Mouse (Mus musculus): Measurements from ENCODE around the gene Gabarap. TPM values are rescaled to one million over a fixed set of nuclear protein-coding genes. Genes with fewer than 3 reads are reported as not detected.

Gabarap gene
- 366 TPM for polyA plus RNA-seq (2017; shearing (Covaris generic))

DNA sequence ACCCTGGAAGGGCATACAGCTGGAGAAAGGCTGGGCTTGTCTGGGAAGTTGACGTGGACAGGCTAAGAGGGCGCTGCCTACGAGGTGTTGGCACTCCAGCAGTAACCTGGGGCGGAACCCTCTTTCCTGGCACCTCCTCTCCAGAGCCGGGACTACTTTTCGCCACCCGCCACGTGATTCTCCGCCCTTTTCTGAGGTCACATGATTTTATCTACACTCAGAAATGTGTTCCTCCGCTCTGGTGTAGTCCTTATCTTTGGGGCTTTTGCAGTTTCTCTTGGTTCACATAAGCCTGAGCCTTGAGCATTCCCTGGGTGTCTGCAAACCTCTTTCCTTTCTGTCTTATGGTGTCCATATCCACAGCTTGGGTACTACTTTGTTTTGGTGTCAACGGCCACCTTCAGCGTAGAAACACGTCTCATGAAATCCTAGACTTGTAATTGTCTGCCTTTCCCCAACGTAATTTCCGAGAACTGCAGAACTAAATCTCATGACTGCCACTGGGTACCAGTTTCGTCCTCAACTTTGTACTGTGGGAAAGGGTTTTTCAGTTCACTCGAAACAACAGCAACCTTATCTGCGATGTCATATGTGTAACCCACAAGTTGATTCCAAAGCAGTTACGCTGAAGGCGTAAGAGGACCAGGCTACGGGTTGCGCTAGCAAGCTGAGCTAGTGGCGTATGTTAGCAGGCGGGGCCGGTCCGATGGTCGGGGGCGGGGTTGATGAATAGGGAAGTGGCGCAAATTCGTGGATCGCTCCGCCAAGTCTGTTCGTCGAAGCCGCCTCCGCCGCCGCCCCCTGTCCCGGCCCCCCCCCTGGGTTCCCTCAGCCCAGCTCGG is at the start of gene Gabarap:
TSS of gene Gabarap (plus strand) at position 294 of the 842 bp plus-strand sequence.

DNA sequence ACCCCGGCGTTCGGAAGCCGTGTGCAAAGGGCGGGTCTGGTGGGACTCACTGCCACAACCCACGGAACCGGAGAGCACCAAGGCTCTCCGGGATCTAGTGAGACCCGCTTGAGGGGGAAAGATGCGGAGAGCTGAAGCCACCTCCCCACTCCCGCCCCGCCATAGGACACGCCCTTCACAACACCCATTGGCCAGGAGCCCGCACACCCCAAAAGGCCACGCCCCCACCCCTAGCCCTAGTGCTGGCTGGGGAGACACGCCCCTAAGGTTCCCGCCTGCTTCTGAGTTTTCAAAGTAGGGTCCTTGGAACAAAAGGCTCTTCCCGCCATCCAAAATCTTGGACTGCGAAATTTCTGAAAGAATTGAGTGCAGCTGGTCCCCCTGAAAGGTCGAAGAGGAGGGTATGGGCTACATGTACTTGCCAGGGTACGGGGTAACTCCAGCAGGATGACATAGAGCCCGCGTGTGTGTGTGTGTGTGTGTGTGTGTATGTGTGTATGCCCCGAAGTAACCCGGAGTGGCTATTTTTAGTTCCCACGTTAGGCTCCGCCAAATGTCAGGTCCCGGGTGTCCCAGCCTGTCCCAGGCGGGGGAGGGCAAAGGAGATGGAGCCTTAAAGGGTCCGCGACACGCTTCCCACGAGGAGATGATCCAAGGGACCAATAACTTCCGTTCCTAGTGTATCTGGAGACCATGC is 42.7 kb upstream of the Gabarap start, which contains the start of gene Slc2a4:
TSS of gene Slc2a4 (minus strand) at position 123 of the 697 bp plus-strand sequence.

GRCm38 (mm10) chr11:69964650-69965270 is 26.2 kb upstream of the Gabarap start, which contains the start of gene Cldn7:
TSS of gene Cldn7 (plus strand) at chr11:69964779.

DNA sequence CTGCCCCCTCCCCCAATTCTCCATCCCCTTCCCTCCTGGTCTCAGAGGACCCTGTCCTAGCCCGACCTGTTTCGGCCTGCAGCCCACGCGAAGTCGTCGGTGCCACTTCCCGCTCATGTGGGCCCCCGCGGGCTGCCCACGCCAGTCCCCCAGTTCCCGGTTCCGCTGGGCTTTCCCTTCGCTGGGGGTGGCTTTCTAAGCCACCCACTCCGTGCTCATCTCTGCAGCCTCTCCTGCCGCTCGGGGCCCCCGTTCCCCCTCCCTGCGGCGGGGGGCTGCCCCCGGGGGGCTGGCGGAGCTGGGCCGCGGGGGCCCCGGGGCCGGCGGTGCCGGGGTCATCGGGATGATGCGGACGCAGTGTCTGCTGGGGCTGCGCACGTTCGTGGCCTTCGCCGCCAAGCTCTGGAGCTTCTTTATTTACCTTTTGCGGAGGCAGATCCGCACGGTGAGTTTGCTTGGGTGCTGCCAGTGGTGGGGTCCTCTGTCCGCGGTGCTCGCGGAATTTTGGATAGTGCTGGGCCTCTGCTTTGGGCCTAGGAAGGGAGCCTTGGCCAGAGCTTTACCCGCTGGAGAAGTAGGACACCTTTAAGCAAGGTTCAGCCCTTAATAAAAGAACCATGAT is 9.7 kb upstream of the Gabarap start, which contains the start of gene Ctdnep1:
TSS of gene Ctdnep1 (plus strand) at position 16 of the 622 bp plus-strand sequence.

GRCm38 (mm10) chr11:69982225-69982624 is 8.7 kb upstream of the Gabarap start, which contains the start of gene Elp5:
TSS of gene Elp5 (minus strand) at chr11:69982517.

GRCm38 (mm10) chr11:69995391-69995960 is 4.5 kb downstream of the Gabarap start, which contains the start of gene Phf23:
TSS of gene Phf23 (plus strand) at chr11:69995777.

GRCm38 (mm10) chr11:70000396-70000898 is 9.5 kb downstream of the Gabarap start, which contains the start of gene Dvl2:
TSS of gene Dvl2 (plus strand) at chr11:70000595.

GRCm38 (mm10) chr11:70014880-70015558 is 24.1 kb downstream of the Gabarap start, which contains the start of gene Acadvl:
TSS of gene Acadvl (minus strand) at chr11:70015411.

DNA sequence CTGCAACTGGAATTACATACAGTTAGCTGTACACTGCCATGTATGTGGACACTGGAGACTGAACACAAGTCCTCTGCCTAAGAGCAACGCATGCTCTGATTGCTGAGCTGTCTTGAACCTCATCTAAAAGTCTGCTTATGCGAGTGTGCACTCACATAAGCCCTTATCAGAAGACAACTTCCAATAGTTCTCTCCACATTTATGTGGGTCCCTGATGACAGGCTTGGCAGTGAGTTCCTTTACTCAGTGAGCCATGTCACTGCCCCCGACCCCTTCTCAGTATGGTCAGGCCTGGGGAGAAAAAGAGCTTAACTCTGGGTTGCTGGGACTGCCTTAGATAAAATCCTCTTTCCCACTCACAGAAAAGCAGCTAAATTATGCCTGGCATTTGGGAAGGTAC is 25.7 kb downstream of the Gabarap start, which contains the start of gene Dlg4:
TSS of gene Dlg4 (plus strand) at position 274 of the 400 bp plus-strand sequence.

Other genes with a start within 250 kb of the Gabarap start
- 60.5 TPM for gene Polr2a, start 232.5 kb upstream of the Gabarap start, polyA plus RNA-seq (2017; shearing (Covaris generic))
- not detected for gene Slc35g3, start 229.2 kb upstream of the Gabarap start, polyA plus RNA-seq (2017; shearing (Covaris generic))
- 7.6 TPM for gene Zbtb4, start 225.2 kb upstream of the Gabarap start, polyA plus RNA-seq (2017; shearing (Covaris generic))
- 1.4 TPM for gene Chrnb1, start 195.2 kb upstream of the Gabarap start, polyA plus RNA-seq (2017; shearing (Covaris generic))
- gene Fgf11, start 189.3 kb upstream of the Gabarap start, polyA plus RNA-seq (2017; shearing (Covaris generic)), result not detected
- gene Tmem102, start 185.5 kb upstream of the Gabarap start, polyA plus RNA-seq (2017; shearing (Covaris generic)), result not detected
- not detected for gene Gm39566, start 175.8 kb upstream of the Gabarap start, polyA plus RNA-seq (2017; shearing (Covaris generic))
- gene Spem2, start 172.7 kb upstream of the Gabarap start, polyA plus RNA-seq (2017; shearing (Covaris generic)), result not detected
- not detected for gene Spem1, start 169.0 kb upstream of the Gabarap start, polyA plus RNA-seq (2017; shearing (Covaris generic))
- gene Nlgn2, start 153.4 kb upstream of the Gabarap start, polyA plus RNA-seq (2017; shearing (Covaris generic)), result not detected
- gene Tmem256, start 152.6 kb upstream of the Gabarap start, polyA plus RNA-seq (2017; shearing (Covaris generic)), result 42.5 TPM
- gene Plscr3, start 144.8 kb upstream of the Gabarap start, polyA plus RNA-seq (2017; shearing (Covaris generic)), result 9.2 TPM
- gene Tnk1, start 132.4 kb upstream of the Gabarap start, polyA plus RNA-seq (2017; shearing (Covaris generic)), result not detected
- gene Tmem95, start 113.1 kb upstream of the Gabarap start, polyA plus RNA-seq (2017; shearing (Covaris generic)), result not detected
- 0.11 TPM for gene Kctd11, start 109.7 kb upstream of the Gabarap start, polyA plus RNA-seq (2017; shearing (Covaris generic))
- 462 TPM for gene Acap1, start 95.6 kb upstream of the Gabarap start, polyA plus RNA-seq (2017; shearing (Covaris generic))
- 0.80 TPM for gene 2810408A11Rik, start 90.2 kb upstream of the Gabarap start, polyA plus RNA-seq (2017; shearing (Covaris generic))
- 5.4 TPM for gene Neurl4, start 90.1 kb upstream of the Gabarap start, polyA plus RNA-seq (2017; shearing (Covaris generic))
- gene Gps2, start 77.3 kb upstream of the Gabarap start, polyA plus RNA-seq (2017; shearing (Covaris generic)), result 200 TPM
- 977 TPM for gene Eif5a, start 69.2 kb upstream of the Gabarap start, polyA plus RNA-seq (2017; shearing (Covaris generic))
- not detected for gene Ybx2, start 55.3 kb upstream of the Gabarap start, polyA plus RNA-seq (2017; shearing (Covaris generic))
- gene Slc2a4, start 43.0 kb upstream of the Gabarap start, polyA plus RNA-seq (2017; shearing (Covaris generic)), result not detected
- gene Cldn7, start 26.4 kb upstream of the Gabarap start, polyA plus RNA-seq (2017; shearing (Covaris generic)), result not detected
- 41.4 TPM for gene Ctdnep1, start 10.0 kb upstream of the Gabarap start, polyA plus RNA-seq (2017; shearing (Covaris generic))
- gene Elp5, start 8.6 kb upstream of the Gabarap start, polyA plus RNA-seq (2017; shearing (Covaris generic)), result 50.5 TPM
- 52.0 TPM for gene Phf23, start 4.6 kb downstream of the Gabarap start, polyA plus RNA-seq (2017; shearing (Covaris generic))
- gene Dvl2, start 9.5 kb downstream of the Gabarap start, polyA plus RNA-seq (2017; shearing (Covaris generic)), result 20.9 TPM
- gene Acadvl, start 24.3 kb downstream of the Gabarap start, polyA plus RNA-seq (2017; shearing (Covaris generic)), result 83.6 TPM
- 4.6 TPM for gene Dlg4, start 25.8 kb downstream of the Gabarap start, polyA plus RNA-seq (2017; shearing (Covaris generic))
- gene Asgr1, start 62.9 kb downstream of the Gabarap start, polyA plus RNA-seq (2017; shearing (Covaris generic)), result not detected
- not detected for gene Asgr2, start 101.5 kb downstream of the Gabarap start, polyA plus RNA-seq (2017; shearing (Covaris generic))
- gene Mgl2, start 139.2 kb downstream of the Gabarap start, polyA plus RNA-seq (2017; shearing (Covaris generic)), result not detected
- not detected for gene Clec10a, start 165.1 kb downstream of the Gabarap start, polyA plus RNA-seq (2017; shearing (Covaris generic))
- 0.65 TPM for gene Slc16a11, start 221.6 kb downstream of the Gabarap start, polyA plus RNA-seq (2017; shearing (Covaris generic))
- 1.4 TPM for gene Slc16a13, start 229.9 kb downstream of the Gabarap start, polyA plus RNA-seq (2017; shearing (Covaris generic))
- gene Bcl6b, start 238.7 kb downstream of the Gabarap start, polyA plus RNA-seq (2017; shearing (Covaris generic)), result not detected
- 86.5 TPM for gene 0610010K14Rik, start 246.8 kb downstream of the Gabarap start, polyA plus RNA-seq (2017; shearing (Covaris generic))
- 2.4 TPM for gene Gm21988, start 248.7 kb downstream of the Gabarap start, polyA plus RNA-seq (2017; shearing (Covaris generic))
- 237 TPM for gene Rnasek, start 248.7 kb downstream of the Gabarap start, polyA plus RNA-seq (2017; shearing (Covaris generic))